Mouse (Mus musculus) cerebellum, adult 2 months (tissue): ENCODE data around the gene Cxcr5. TPM values are rescaled to one million over a fixed set of nuclear protein-coding genes. Genes with fewer than 3 reads are reported as not detected.
A peak's percentile ranks its signal among the peaks of the same experiment; 100 is the strongest.

Source experiments
- DNase-seq, 2 experiments: peaks; one replicate each; pipeline ENCODE4 v3.0.0; 2021
- H3K27ac ChIP-seq: fragments of 200-500 bp; 2 replicates; pipeline ENCODE4 v1.5.1; 2012; ENCODE audit warnings: low read length, control low read depth, inconsistent platforms; ENCODE audit not compliant: insufficient read depth
- H3K27me3 ChIP-seq: fragments of 200-500 bp; 2 replicates; pipeline ENCODE4 v1.6.1; 2012; ENCODE audit warnings: inconsistent platforms, mild to moderate bottlenecking, low read length, moderate library complexity; ENCODE audit not compliant: control insufficient read depth, insufficient read depth
- H3K4me1 ChIP-seq: fragments of 200-500 bp; 2 replicates; pipeline ENCODE4 v1.6.1; 2011; ENCODE audit warnings: low read length; ENCODE audit not compliant: control insufficient read depth, insufficient read depth
- H3K4me3 ChIP-seq: fragments of 200-500 bp; replicated peaks from 2 replicates; pipeline ENCODE3; 2011; ENCODE audit warnings: mild to moderate bottlenecking, low read depth, low read length, control low read depth; ENCODE audit not compliant: insufficient read depth
- CTCF ChIP-seq: fragments of 200-500 bp; IDR thresholded peaks from 2 replicates; pipeline ENCODE4 v1.5.1; 2011; ENCODE audit warnings: low read depth, mild to moderate bottlenecking, control low read depth, low read length, moderate library complexity, borderline replicate concordance; ENCODE audit not compliant: insufficient read depth
- POLR2A ChIP-seq: fragments of 200-500 bp; IDR thresholded peaks from 2 replicates; pipeline ENCODE4 v1.6.1; 2011; ENCODE audit warnings: low read length, control low read depth, borderline replicate concordance; ENCODE audit not compliant: insufficient read depth
- whole genome bisulfite sequencing: fragments of 180-500 bp; shearing (Covaris S2); methylation state at CpG from one replicate; pipeline ENCODE4 v1.1.7; 2018; 5-methylcytosine and 5-hydroxymethylcytosine counted together
- polyA plus RNA-seq: library from polyadenylated mRNA; depleted of rRNA; stranded (reverse); fragments of >200 nt; gene quantifications from 2 replicates; pipeline ENCODE4 v1.2.3, GENCODE M21; 2012; rRNA removed

The Cxcr5 gene
- 0.08 and 0.20 TPM in 2 replicates for polyA plus RNA-seq

- Histone ChIP-seq H3K4me1 (no peaks in the 10 kb centered on the region), H3K27me3 (no peaks in the 10 kb centered on the region), H3K4me3 (no peak within 1 kb of the TSS), H3K27ac (no peak within 1 kb of the TSS)
- WGBS, result 35% methylated on average over 4 of the region's 4 CpGs
- no peak for TF ChIP-seq POLR2A
- DNase-seq, result no peak
These were observed at the start of gene Cxcr5 for GRCm38 (mm10) chr9:44561597-44561996. Cxcr5 (minus strand) TSS chr9:44561877.

- Histone ChIP-seq H3K27me3 (no peaks in the 10 kb centered on the region), H3K4me3 (no peak overlapping the region), H3K4me1 (peaks cover 23% of the 10 kb centered on the region; the same call in 1 of the 2 replicates), H3K27ac (no peak overlapping the region)
- TF ChIP-seq POLR2A, result no peak
- TF ChIP-seq CTCF, result no peak
- DNase-seq, result no peak
- WGBS, result 88% methylated on average over 25 of the region's 25 CpGs
These were observed 48.7 kb upstream of the Cxcr5 start for GRCm38 (mm10) chr9:44610371-44610770.

DNA sequence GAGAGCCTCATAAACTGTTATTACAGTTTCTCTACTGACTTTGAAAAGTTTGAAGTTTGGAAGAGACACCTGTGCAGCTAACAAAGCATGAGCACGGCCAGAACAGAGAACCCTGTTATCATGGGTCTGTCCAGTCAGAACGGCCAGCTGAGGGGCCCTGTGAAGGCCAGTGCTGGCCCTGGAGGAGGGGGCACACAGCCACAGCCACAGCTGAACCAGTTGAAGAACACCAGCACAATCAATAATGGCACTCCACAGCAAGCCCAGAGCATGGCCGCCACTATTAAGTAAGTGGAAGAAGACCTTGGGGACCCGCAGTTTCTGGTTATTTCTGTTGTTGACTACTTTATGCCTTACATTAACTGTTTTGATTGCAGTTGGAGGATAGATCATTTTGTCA is 45.6 kb upstream of the Cxcr5 start:
- H3K4me3 ChIP-seq, result no peak overlapping the region
- H3K27me3 ChIP-seq, result no peaks in the 10 kb centered on the region
- H3K27ac ChIP-seq, result no peak overlapping the region
- peaks cover 20% of the 10 kb centered on the region; the same call in 1 of the 2 replicates for H3K4me1 ChIP-seq
- WGBS, result 20% methylated on average over 4 of the region's 4 CpGs
- TF ChIP-seq CTCF (no peak), POLR2A (no peak)
- no peak for DNase-seq

DNA sequence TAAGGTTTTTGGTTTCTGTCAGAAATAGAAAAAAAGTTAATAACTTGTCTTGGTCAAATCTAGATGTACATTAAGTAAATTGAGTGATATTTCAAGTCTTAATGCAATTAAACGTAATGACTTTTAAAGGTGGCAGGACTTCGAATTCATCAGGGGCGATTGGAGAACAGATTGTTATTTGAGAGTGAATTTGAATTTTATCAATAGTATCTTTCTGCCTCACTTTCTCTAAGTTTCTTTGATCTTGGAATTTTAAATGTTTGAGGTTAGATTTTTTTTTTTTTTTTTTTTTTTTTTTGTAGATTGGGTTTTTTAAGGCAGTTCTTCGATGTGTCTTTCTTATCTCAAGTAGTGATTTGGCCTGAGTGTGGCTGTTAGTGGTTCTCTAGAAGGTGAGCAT is 45.0 kb upstream of the Cxcr5 start:
- Histone ChIP-seq H3K27me3 (no peaks in the 10 kb centered on the region), H3K27ac (no peak overlapping the region), H3K4me3 (peak overlapping the region; percentile 22), H3K4me1 (peaks cover 20% of the 10 kb centered on the region; the same call in 1 of the 2 replicates)
- TF ChIP-seq CTCF, result no peak
- no peak for TF ChIP-seq POLR2A
- 20% methylated on average over 4 of the region's 4 CpGs for WGBS
- no peak for DNase-seq

GRCm38 (mm10) chr9:44605616-44606165 is 44.0 kb upstream of the Cxcr5 start:
- WGBS, result under 1% methylated on average over 13 of the region's 13 CpGs

GRCm38 (mm10) chr9:44604779-44605615 is 43.3 kb upstream of the Cxcr5 start, which contains the start of gene Ddx6:
Ddx6 (plus strand) TSS chr9:44604892.
- H3K4me1 ChIP-seq, result peaks cover 15% of the 10 kb centered on the region; the same call in 1 of the 2 replicates
- TF ChIP-seq POLR2A (no peak), CTCF (no peak)
- under 1% methylated on average over 80 of the region's 80 CpGs for WGBS

More at GRCm38 (mm10) chr9:44605616-44606165, 44.0 kb upstream of the Cxcr5 start:
- H3K4me3 ChIP-seq, result peak overlapping the region; percentile 86
- H3K27me3 ChIP-seq, result no peaks in the 10 kb centered on the region
- H3K27ac ChIP-seq, result peak overlapping the region; percentile 99
- TF ChIP-seq CTCF (no peak), POLR2A (no peak)
- DNase-seq, result no peak
- H3K4me1 ChIP-seq, result peaks cover 20% of the 10 kb centered on the region; the same call in 1 of the 2 replicates

DNA sequence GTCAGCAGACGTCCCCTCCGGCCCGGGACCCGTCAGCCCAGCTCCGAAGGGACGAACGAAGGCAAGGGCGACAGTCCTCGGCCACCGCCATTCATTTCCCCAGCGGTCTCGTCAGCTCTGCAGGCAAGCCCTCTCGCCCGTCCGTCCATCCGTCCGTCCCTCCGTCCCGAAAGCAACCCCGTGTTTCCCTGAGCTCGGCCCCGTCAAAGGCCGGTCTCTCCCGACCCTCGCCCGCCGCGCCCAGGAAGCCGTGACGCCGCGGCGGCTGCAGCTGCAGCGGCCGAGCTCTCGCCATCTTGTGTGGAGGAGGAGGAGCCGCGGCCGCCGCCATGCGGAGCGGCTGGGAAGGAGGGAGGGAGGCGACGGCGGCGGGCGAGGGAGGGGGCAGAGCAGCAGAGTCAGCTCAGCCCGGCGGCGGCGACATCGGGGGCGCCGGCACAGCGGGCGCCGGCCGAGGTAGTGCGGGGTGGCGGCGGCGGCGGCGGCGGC is 42.7 kb upstream of the Cxcr5 start:
- Histone ChIP-seq H3K4me1 (peaks cover 16% of the 10 kb centered on the region; the same call in 1 of the 2 replicates), H3K4me3 (peak overlapping the region; percentile 93), H3K27ac (peak overlapping the region; percentile 98), H3K27me3 (no peaks in the 10 kb centered on the region)
- WGBS, result under 1% methylated on average over 65 of the region's 65 CpGs
- DNase-seq, result peak; percentile 86
- TF ChIP-seq POLR2A, result peak; percentile 52; the same call in 1 of the 2 replicates
- no peak for TF ChIP-seq CTCF

More at GRCm38 (mm10) chr9:44604779-44605615, 43.3 kb upstream of the Cxcr5 start, which contains the start of gene Ddx6:
- H3K27ac ChIP-seq, result peak within 1 kb of the TSS; percentile 99
- H3K27me3 ChIP-seq, result no peaks in the 10 kb centered on the region
- peak; percentile 79 to 89 for DNase-seq
- peak within 1 kb of the TSS; percentile 93 for H3K4me3 ChIP-seq
